8 mouse cellular contexts compared by ENCODE assay signal in genomic region chr15:80096946-80097881, GRCm38 (mm10). TPM values are rescaled to one million over a fixed set of nuclear protein-coding genes. Genes with fewer than 3 reads are reported as not detected.
A peak's percentile ranks its signal among the peaks of the same experiment; 100 is the strongest.
DNase-seq lines count a peak whose midpoint lies in the region; ATAC-seq and TF ChIP-seq lines count a peak whose summit lies in the region.

No protein-coding gene starts in this region.

- H3K27me3 ChIP-seq in forebrain, embryonic 11.5 days (ENCODE audit: control insufficient read depth, insufficient read depth, low read length), result peaks cover 4% of the 10 kb centered on the region
- no peaks in the 10 kb centered on the region for H3K27me3 ChIP-seq in forebrain, embryonic 16.5 days (replicated peaks; ENCODE audit: control insufficient read depth, insufficient read depth, low read length)
- no peaks in the 10 kb centered on the region for H3K27me3 ChIP-seq in ES-Bruce4 (ENCODE audit: control insufficient read depth, insufficient read depth, low read length, poor library complexity, severe bottlenecking)
- H3K27me3 ChIP-seq in embryonic facial prominence, embryonic 11.5 days (ENCODE audit: control insufficient read depth, insufficient read depth, low read length), result peaks cover 13% of the 10 kb centered on the region
- no peaks in the 10 kb centered on the region for H3K27me3 ChIP-seq in hindbrain, embryonic 15.5 days
- H3K27me3 ChIP-seq in stomach, embryonic 14.5 days (ENCODE audit: control insufficient read depth, insufficient read depth, low read length), result peaks cover 5% of the 10 kb centered on the region; the same call in 1 of the 2 replicates

- TF ChIP-seq CTCF in ES-Bruce4 (IDR thresholded peaks at IDR 0.05; ENCODE audit: low read depth, low read length), result no peak

- H3K27ac ChIP-seq in forebrain, embryonic 11.5 days (ENCODE audit: low read depth, low read length), result no peak overlapping the region
- H3K27ac ChIP-seq in forebrain, embryonic 16.5 days (ENCODE audit: low read length), result no peak overlapping the region
- H3K27ac ChIP-seq in ES-Bruce4 (ENCODE audit: insufficient read depth, low read length) (no peak overlapping the region), macrophage (peak overlapping the region; percentile 99)
- H3K27ac ChIP-seq in embryonic facial prominence, embryonic 11.5 days (replicated peaks; ENCODE audit: low read depth, low read length), result no peak overlapping the region
- peak overlapping the region; percentile 49 for H3K27ac ChIP-seq in hindbrain, embryonic 15.5 days (replicated peaks)
- H3K27ac ChIP-seq in stomach, embryonic 14.5 days (ENCODE audit: low read length), result peak overlapping the region; percentile 4; the same call in 1 of the 2 replicates

- peaks cover 10% of the 10 kb centered on the region for H3K4me1 ChIP-seq in forebrain, embryonic 11.5 days (replicated peaks; ENCODE audit: control insufficient read depth, insufficient read depth, low read length)
- peaks cover 40% of the 10 kb centered on the region for H3K4me1 ChIP-seq in forebrain, embryonic 16.5 days (replicated peaks; ENCODE audit: control insufficient read depth, insufficient read depth, low read length)
- H3K4me1 ChIP-seq in ES-Bruce4 (ENCODE audit: control insufficient read depth, insufficient read depth, low read length), result peaks cover 23% of the 10 kb centered on the region
- peaks cover 3% of the 10 kb centered on the region for H3K4me1 ChIP-seq in embryonic facial prominence, embryonic 11.5 days (ENCODE audit: control insufficient read depth, insufficient read depth, low read length)
- H3K4me1 ChIP-seq in hindbrain, embryonic 15.5 days (replicated peaks), result peaks cover 46% of the 10 kb centered on the region
- peaks cover 4% of the 10 kb centered on the region; the same call in 1 of the 2 replicates for H3K4me1 ChIP-seq in stomach, embryonic 14.5 days (ENCODE audit: control insufficient read depth, insufficient read depth, low read length)

- H3K79me2 ChIP-seq in macrophage (ENCODE audit: inconsistent target), result peaks cover 88% of the 10 kb centered on the region

- H3K9me3 ChIP-seq in forebrain, embryonic 11.5 days (ENCODE audit: control insufficient read depth, low read length), result no peaks in the 10 kb centered on the region
- no peaks in the 10 kb centered on the region for H3K9me3 ChIP-seq in forebrain, embryonic 16.5 days (ENCODE audit: control insufficient read depth, low read length)
- H3K9me3 ChIP-seq in ES-Bruce4 (replicated peaks; ENCODE audit: control insufficient read depth, insufficient read depth, low read length, poor library complexity, severe bottlenecking), result no peaks in the 10 kb centered on the region
- H3K9me3 ChIP-seq in embryonic facial prominence, embryonic 11.5 days (replicated peaks; ENCODE audit: control insufficient read depth, low read length), result no peaks in the 10 kb centered on the region
- no peaks in the 10 kb centered on the region for H3K9me3 ChIP-seq in hindbrain, embryonic 15.5 days
- H3K9me3 ChIP-seq in stomach, embryonic 14.5 days (ENCODE audit: control insufficient read depth, low read depth, low read length), result no peaks in the 10 kb centered on the region

- H3K9ac ChIP-seq in forebrain, embryonic 11.5 days (ENCODE audit: low read length), result peak overlapping the region; percentile 29; the same call in 1 of the 2 replicates
- no peak overlapping the region for H3K9ac ChIP-seq in forebrain, embryonic 16.5 days (replicated peaks; ENCODE audit: low read depth, low read length)
- no peak overlapping the region for H3K9ac ChIP-seq in ES-Bruce4 (ENCODE audit: low read depth, poor library complexity, severe bottlenecking)
- H3K9ac ChIP-seq in embryonic facial prominence, embryonic 11.5 days (replicated peaks; ENCODE audit: low read length), result no peak overlapping the region; the same call in 1 of the 2 replicates
- peak overlapping the region; percentile 30 for H3K9ac ChIP-seq in hindbrain, embryonic 15.5 days
- H3K9ac ChIP-seq in stomach, embryonic 14.5 days (replicated peaks; ENCODE audit: low read depth, low read length), result no peak overlapping the region

- H3K36me3 ChIP-seq in forebrain, embryonic 11.5 days (ENCODE audit: control insufficient read depth, insufficient read depth, low read length), result no peaks in the 10 kb centered on the region
- no peaks in the 10 kb centered on the region for H3K36me3 ChIP-seq in forebrain, embryonic 16.5 days (ENCODE audit: control insufficient read depth, insufficient read depth)
- no peaks in the 10 kb centered on the region for H3K36me3 ChIP-seq in ES-Bruce4 (ENCODE audit: control insufficient read depth, insufficient read depth, low read length, poor library complexity, severe bottlenecking)
- no peaks in the 10 kb centered on the region for H3K36me3 ChIP-seq in embryonic facial prominence, embryonic 11.5 days (replicated peaks; ENCODE audit: control insufficient read depth, insufficient read depth, low read depth, low read length)
- no peaks in the 10 kb centered on the region for H3K36me3 ChIP-seq in hindbrain, embryonic 15.5 days
- H3K36me3 ChIP-seq in macrophage (ENCODE audit: inconsistent target), result no peaks in the 10 kb centered on the region
- no peaks in the 10 kb centered on the region for H3K36me3 ChIP-seq in stomach, embryonic 14.5 days (ENCODE audit: control insufficient read depth, insufficient read depth, low read length)

- H3K4me3 ChIP-seq in forebrain, embryonic 11.5 days (ENCODE audit: low read depth, low read length), result no peak overlapping the region
- H3K4me3 ChIP-seq in forebrain, embryonic 16.5 days (replicated peaks; ENCODE audit: low read length), result no peak overlapping the region
- H3K4me3 ChIP-seq in ES-Bruce4 (ENCODE audit: low read depth, low read length) (peak overlapping the region; percentile 6), macrophage (ENCODE audit: inconsistent target) (peak overlapping the region; percentile 22)
- H3K4me3 ChIP-seq in embryonic facial prominence, embryonic 11.5 days (ENCODE audit: low read depth, low read length), result no peak overlapping the region
- no peak overlapping the region for H3K4me3 ChIP-seq in hindbrain, embryonic 15.5 days
- H3K4me3 ChIP-seq in stomach, embryonic 14.5 days (ENCODE audit: low read depth, low read length), result no peak overlapping the region

- peak; percentile 66 for DNase-seq in forebrain, embryonic 11.5 days (ENCODE audit: low spot score)
- peak; percentile 68 for DNase-seq in embryonic facial prominence, embryonic 11.5 days (ENCODE audit: low spot score)
- DNase-seq in left cerebral cortex, postnatal 25 days (ENCODE audit: low spot score in 2 of 2), result no peak

- no peak for TF ChIP-seq EP300 in ES-Bruce4 (IDR thresholded peaks at IDR 0.05; ENCODE audit: insufficient read depth, low read depth, low read length)

- ATAC-seq in forebrain, embryonic 11.5 days (replicated peaks; ENCODE audit: low FRiP score), result no peak
- no peak for ATAC-seq in forebrain, embryonic 16.5 days
- 0 out of 2 replicates have a peak, but pooled peaks have one; percentile 53 for ATAC-seq in embryonic facial prominence, embryonic 11.5 days (replicated peaks; ENCODE audit: insufficient number of reproducible peaks, low FRiP score, low TSS enrichment, low read depth)
- ATAC-seq in hindbrain, embryonic 15.5 days (ENCODE audit: low FRiP score, low read depth), result no peak
- ATAC-seq in stomach, embryonic 14.5 days (ENCODE audit: insufficient number of reproducible peaks, insufficient read depth, low FRiP score, low read depth), result 0 out of 2 replicates have a peak, but pooled peaks have one; percentile 44

- no peak overlapping the region for H3K4me2 ChIP-seq in forebrain, embryonic 11.5 days (ENCODE audit: low read depth, low read length, severe bottlenecking)
- no peak overlapping the region for H3K4me2 ChIP-seq in forebrain, embryonic 16.5 days (ENCODE audit: low read length)
- H3K4me2 ChIP-seq in embryonic facial prominence, embryonic 11.5 days (ENCODE audit: low read depth, low read length), result no peak overlapping the region
- peak overlapping the region; percentile 15; the same call in 1 of the 2 replicates for H3K4me2 ChIP-seq in hindbrain, embryonic 15.5 days
- no peak overlapping the region for H3K4me2 ChIP-seq in stomach, embryonic 14.5 days (replicated peaks; ENCODE audit: low read depth, low read length)

- no peak for TF ChIP-seq POLR2A in ES-Bruce4 (IDR thresholded peaks at IDR 0.05; ENCODE audit: insufficient read depth, low read length)

- intact Hi-C loops in left cerebral cortex, postnatal 25 days (cut with DNase I), result no loop called here

- WGBS in forebrain, embryonic 11.5 days, result 26% methylated on average over 20 of the region's 20 CpGs
- 27% methylated on average over 20 of the region's 20 CpGs for WGBS in forebrain, embryonic 16.5 days
- WGBS in embryonic facial prominence, embryonic 11.5 days, result 17% methylated on average over 18 of the region's 20 CpGs
- 25% methylated on average over 18 of the region's 20 CpGs for WGBS in hindbrain, embryonic 15.5 days
- WGBS in macrophage (ENCODE audit: missing documents), result 5% methylated on average over 14 of the region's 20 CpGs
- 27% methylated on average over 20 of the region's 20 CpGs for WGBS in stomach, embryonic 14.5 days

RNA-seq across cellular contexts. Expression of gene Rpl3, which starts 5.5 kb away (rescaled TPM):
- 1,023 and 1,042 TPM in 2 replicates for polyA plus RNA-seq in forebrain, embryonic 11.5 days (2014; fragmentation: Nextera tagmentation; extraction: Ambion mirVana)
- polyA plus RNA-seq in forebrain, embryonic 16.5 days (2015; fragmentation: Nextera tagmentation; extraction: Ambion mirVana), result 605 and 629 TPM in 2 replicates
- 2,815 and 3,044 TPM in 2 replicates for polyA plus RNA-seq in ES-Bruce4 (2011; ENCODE audit: insufficient read depth, insufficient read length, low read depth, missing spikeins)
- polyA plus RNA-seq in embryonic facial prominence, embryonic 11.5 days (2014; fragmentation: Nextera tagmentation; extraction: Ambion mirVana), result 1,289 and 1,347 TPM in 2 replicates
- 547 and 570 TPM in 2 replicates for polyA plus RNA-seq in hindbrain, embryonic 15.5 days (2015; fragmentation: Nextera tagmentation; extraction: Ambion mirVana)
- total RNA-seq in macrophage (2018; cell fraction: chromatin; rRNA removed), result 100 to 1,000 TPM in 24 of 26 experiments, 10 to 100 TPM in 2; 70.8 to 495 (median 240) TPM
- 100 to 1,000 TPM; 413 to 862 (median 571) TPM for total RNA-seq in macrophage (2018; cell fraction: cytosol; rRNA removed)
- total RNA-seq in macrophage (2018; cell fraction: nucleus; rRNA removed), result 100 to 1,000 TPM; 139 to 883 (median 221) TPM
- 633 to 940 TPM (median 770 TPM) in 3 replicates for polyA plus RNA-seq in macrophage (2018)
- 1,379 and 1,439 TPM in 2 replicates for polyA plus RNA-seq in stomach, embryonic 14.5 days (2014; fragmentation: Nextera tagmentation; extraction: Ambion mirVana)
- 100 to 1,000 TPM; 457 to 461 TPM for total RNA-seq in left cerebral cortex, postnatal 25 days (2021)

RNA-seq across cellular contexts. Expression of gene Syngr1, which starts 6.1 kb away (rescaled TPM):
- polyA plus RNA-seq in forebrain, embryonic 11.5 days (2014; fragmentation: Nextera tagmentation; extraction: Ambion mirVana), result 11.3 and 13.6 TPM in 2 replicates
- polyA plus RNA-seq in forebrain, embryonic 16.5 days (2015; fragmentation: Nextera tagmentation; extraction: Ambion mirVana), result 49.5 and 58.4 TPM in 2 replicates
- polyA plus RNA-seq in ES-Bruce4 (2011; ENCODE audit: insufficient read depth, insufficient read length, low read depth, missing spikeins) (30.7 and 32.3 TPM in 2 replicates), macrophage (2018) (139 to 428 TPM (median 314 TPM) in 3 replicates)
- 6.4 and 8.3 TPM in 2 replicates for polyA plus RNA-seq in embryonic facial prominence, embryonic 11.5 days (2014; fragmentation: Nextera tagmentation; extraction: Ambion mirVana)
- 61.5 and 64.3 TPM in 2 replicates for polyA plus RNA-seq in hindbrain, embryonic 15.5 days (2015; fragmentation: Nextera tagmentation; extraction: Ambion mirVana)
- 100 to 1,000 TPM in 11 of 26 experiments, 10 to 100 TPM in 14, 1 to 10 TPM in 1; 8.5 to 192 (median 76.8) TPM for total RNA-seq in macrophage (2018; cell fraction: chromatin; rRNA removed)
- 100 to 1,000 TPM; 185 to 377 (median 258) TPM for total RNA-seq in macrophage (2018; cell fraction: cytosol; rRNA removed)
- total RNA-seq in macrophage (2018; cell fraction: nucleus; rRNA removed), result 100 to 1,000 TPM in 19 of 26 experiments, 10 to 100 TPM in 7; 29.5 to 228 (median 114) TPM
- 32.3 and 38.8 TPM in 2 replicates for polyA plus RNA-seq in stomach, embryonic 14.5 days (2014; fragmentation: Nextera tagmentation; extraction: Ambion mirVana)
- 100 to 1,000 TPM; 463 to 509 TPM for total RNA-seq in left cerebral cortex, postnatal 25 days (2021)

RNA-seq across cellular contexts. Expression of gene Tab1, which starts 35.7 kb away (rescaled TPM):
- polyA plus RNA-seq in forebrain, embryonic 11.5 days (2014; fragmentation: Nextera tagmentation; extraction: Ambion mirVana), result 36.7 and 40.0 TPM in 2 replicates
- 40.7 and 43.8 TPM in 2 replicates for polyA plus RNA-seq in forebrain, embryonic 16.5 days (2015; fragmentation: Nextera tagmentation; extraction: Ambion mirVana)
- 13.5 and 15.6 TPM in 2 replicates for polyA plus RNA-seq in ES-Bruce4 (2011; ENCODE audit: insufficient read depth, insufficient read length, low read depth, missing spikeins)
- polyA plus RNA-seq in embryonic facial prominence, embryonic 11.5 days (2014; fragmentation: Nextera tagmentation; extraction: Ambion mirVana), result 26.8 and 26.9 TPM in 2 replicates
- 37.4 and 40.2 TPM in 2 replicates for polyA plus RNA-seq in hindbrain, embryonic 15.5 days (2015; fragmentation: Nextera tagmentation; extraction: Ambion mirVana)
- 10 to 100 TPM in 21 of 26 experiments, 1 to 10 TPM in 5; 4.6 to 61.0 (median 34.9) TPM for total RNA-seq in macrophage (2018; cell fraction: chromatin; rRNA removed)
- 10 to 100 TPM in 12 of 26 experiments, 1 to 10 TPM in 14; 1.2 to 15.4 (median 9.5) TPM for total RNA-seq in macrophage (2018; cell fraction: cytosol; rRNA removed)
- total RNA-seq in macrophage (2018; cell fraction: nucleus; rRNA removed), result 10 to 100 TPM in 18 of 26 experiments, 1 to 10 TPM in 8; 4.1 to 64.7 (median 23.5) TPM
- 10.5 to 14.4 TPM (median 12.8 TPM) in 3 replicates for polyA plus RNA-seq in macrophage (2018)
- polyA plus RNA-seq in stomach, embryonic 14.5 days (2014; fragmentation: Nextera tagmentation; extraction: Ambion mirVana), result 32.2 and 34.9 TPM in 2 replicates
- 10 to 100 TPM; 22.3 to 28.6 TPM for total RNA-seq in left cerebral cortex, postnatal 25 days (2021)

Comparison
In these comparisons a context has a peak if more than half of its experiments do, and no peak if none do; other contexts are left out.
1. H3K9ac ChIP-seq: peak in forebrain, embryonic 11.5 days (single experiment) and hindbrain, embryonic 15.5 days (single experiment); none in forebrain, embryonic 16.5 days (single experiment), ES-Bruce4 (single experiment), embryonic facial prominence, embryonic 11.5 days (single experiment) and stomach, embryonic 14.5 days (single experiment).
2. ATAC-seq: peak in embryonic facial prominence, embryonic 11.5 days (single experiment) and stomach, embryonic 14.5 days (single experiment); none in forebrain, embryonic 11.5 days (single experiment), forebrain, embryonic 16.5 days (single experiment) and hindbrain, embryonic 15.5 days (single experiment).
3. DNase-seq: peak in forebrain, embryonic 11.5 days (single experiment) and embryonic facial prominence, embryonic 11.5 days (single experiment); none in left cerebral cortex, postnatal 25 days (0 of 2).
4. H3K27ac ChIP-seq: peak in hindbrain, embryonic 15.5 days (single experiment), macrophage (single experiment) and stomach, embryonic 14.5 days (single experiment); none in forebrain, embryonic 11.5 days (single experiment), forebrain, embryonic 16.5 days (single experiment), ES-Bruce4 (single experiment) and embryonic facial prominence, embryonic 11.5 days (single experiment).
5. H3K4me3 ChIP-seq: peak in ES-Bruce4 (single experiment) and macrophage (single experiment); none in forebrain, embryonic 11.5 days (single experiment), forebrain, embryonic 16.5 days (single experiment), embryonic facial prominence, embryonic 11.5 days (single experiment), hindbrain, embryonic 15.5 days (single experiment) and stomach, embryonic 14.5 days (single experiment).